Mouse (Mus musculus) thymus, postnatal 36 days (tissue): ENCODE data around the gene Hnf4a.
"Not testable (repeated sequence)": the region's sequence is repeated elsewhere in the genome, so short reads cannot be mapped to it uniquely, and the experiment has no call there.

Experiments used
- DNase-seq, 2 experiments: peaks; one replicate each; pipeline ENCODE4 v3.0.0; 2022; ENCODE audit warnings: mixed read lengths in 2 of 2

Hnf4a gene

DNA sequence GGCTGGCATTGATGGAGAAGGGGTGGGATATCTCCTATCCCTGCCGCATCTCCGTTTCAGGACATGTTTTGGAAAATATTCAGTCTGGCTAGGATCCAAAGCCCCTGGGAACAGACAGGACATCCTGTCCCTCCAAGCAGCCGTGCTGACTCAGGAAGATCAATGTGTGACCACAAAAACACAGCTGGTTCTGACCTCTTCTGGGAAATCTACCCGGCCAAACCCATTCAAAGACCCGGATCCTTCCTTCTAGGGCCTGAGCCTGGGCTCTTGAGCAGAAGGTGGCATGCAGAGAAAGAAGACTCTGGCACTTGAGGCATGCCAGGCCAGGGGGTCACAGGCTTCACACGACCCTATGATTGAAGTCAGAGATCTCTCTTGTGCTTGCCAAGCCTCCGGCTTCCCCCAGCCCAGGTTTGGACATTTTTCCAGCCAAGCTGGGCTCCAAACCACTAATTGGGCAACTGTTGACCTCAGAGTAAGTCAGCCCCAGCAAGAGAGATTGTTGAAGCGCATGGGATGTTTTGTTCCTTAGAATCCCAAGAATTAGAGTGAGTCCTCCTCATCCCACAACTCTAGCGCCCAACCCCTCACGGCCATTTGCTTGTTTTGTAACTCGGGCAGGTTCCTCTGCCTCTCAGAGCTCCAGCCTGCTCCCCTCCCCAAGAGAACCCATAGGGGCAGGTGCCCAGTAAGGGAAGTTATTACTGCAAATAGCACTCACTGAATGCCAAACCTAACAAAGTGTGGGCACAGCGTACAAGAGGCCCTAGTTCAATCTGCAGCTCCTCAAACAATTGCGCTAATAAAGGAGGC, 89.7 kb downstream of the Hnf4a start:
- no peak for DNase-seq

DNA sequence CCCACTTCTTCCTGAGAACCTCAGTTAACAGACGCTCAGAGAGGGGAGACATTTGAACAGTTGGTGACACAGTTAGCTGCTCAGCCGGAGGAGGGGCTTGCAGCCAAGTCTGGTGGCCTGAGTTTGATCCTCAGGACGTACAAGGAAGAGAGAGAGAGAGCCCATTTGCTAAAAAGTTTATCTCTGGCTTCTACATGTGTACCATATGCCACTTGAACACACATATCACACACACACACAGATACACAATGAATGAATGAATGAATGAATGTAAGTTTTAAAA, 90.2 kb downstream of the Hnf4a start:
- no peak for DNase-seq

DNA sequence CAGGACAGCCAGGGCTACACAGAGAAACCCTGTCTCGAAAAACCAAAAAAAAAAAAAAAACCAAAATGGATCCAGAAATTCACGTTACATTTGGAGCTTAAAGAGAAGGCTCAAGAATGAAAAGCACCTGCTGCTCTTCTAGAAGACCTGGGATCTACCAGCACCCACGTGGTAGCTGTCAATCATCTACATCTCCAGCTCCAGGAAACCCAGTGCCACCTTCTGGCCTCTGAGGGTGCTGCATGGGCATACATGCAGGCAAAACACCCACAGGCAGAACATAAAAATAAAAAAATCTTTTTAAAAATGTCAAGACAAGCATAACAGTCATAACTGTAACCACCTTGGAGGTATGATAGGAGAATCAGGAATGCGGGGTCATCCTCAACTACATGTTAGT, 91.1 kb downstream of the Hnf4a start:
- DNase-seq = peak; percentile 72 to 78

DNA sequence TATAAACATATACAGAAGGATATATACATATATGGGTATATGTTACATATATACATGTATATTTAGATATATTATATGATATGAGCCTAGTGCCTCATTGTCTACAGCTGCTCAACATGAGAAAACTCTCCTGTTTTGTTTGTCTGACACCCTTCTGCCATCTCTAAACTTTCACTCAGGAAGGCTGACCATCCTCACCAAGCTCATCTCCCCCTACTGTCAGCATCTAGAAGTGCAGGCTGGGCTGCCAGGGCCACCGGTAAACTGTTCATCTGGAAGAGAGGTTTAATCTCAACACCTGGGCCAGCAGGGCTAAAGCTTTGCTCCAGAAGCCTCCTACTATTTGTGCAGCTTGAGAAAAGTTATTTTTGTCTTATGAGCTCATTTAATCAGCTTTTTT, 92.6 kb downstream of the Hnf4a start:
- DNase-seq = peak; percentile 61 to 73

DNA sequence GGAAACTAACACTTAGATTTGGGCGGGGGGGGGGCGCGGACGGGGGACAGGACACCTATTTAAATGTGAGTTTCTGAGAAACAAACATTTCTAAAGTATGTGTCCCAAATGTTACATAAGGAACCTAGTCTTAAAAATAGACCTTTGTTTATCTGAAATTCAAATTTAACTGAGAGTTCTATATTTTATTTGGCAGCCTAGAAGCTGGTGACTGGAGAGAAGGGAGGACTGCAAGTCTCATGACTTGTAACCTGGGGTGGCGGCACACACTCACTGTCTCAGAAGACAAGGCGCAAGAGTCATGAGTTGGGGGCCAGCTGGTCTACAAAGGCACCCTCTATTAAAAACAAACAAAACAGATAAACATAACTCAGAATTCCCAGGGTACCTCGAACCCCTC, 94.5 kb downstream of the Hnf4a start:
- no peak for DNase-seq

DNA sequence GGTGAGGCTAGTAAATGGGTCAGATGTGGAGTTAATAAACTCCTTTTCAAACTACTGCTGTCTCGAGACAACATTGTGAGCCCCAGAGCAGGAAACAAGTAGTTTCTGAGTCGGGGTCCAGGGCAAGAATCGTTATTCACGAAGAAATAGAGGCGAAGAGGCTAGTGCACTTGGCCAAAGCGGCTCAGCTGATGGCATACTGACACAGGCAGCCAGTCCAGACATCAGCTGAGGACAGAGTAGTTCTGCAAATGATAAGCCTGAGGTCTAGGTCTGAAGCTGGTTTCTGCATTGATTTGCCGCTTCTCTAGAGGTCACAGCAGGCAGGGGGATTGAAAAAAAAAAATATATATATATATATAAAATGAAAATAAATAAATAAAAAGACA, 95.1 kb downstream of the Hnf4a start:
- DNase-seq = no peak

GRCm38 (mm10) chr2:163602101-163602971, 95.7 kb downstream of the Hnf4a start, which contains the start of gene Ttpal:
TSS of gene Ttpal (plus strand) at chr2:163602314.
- DNase-seq = peak; percentile 88 to 90

- DNase-seq = no peak
These were observed 99.6 kb downstream of the Hnf4a start for GRCm38 (mm10) chr2:163606161-163606560.

GRCm38 (mm10) chr2:163608008-163608407, 101.4 kb downstream of the Hnf4a start:
- no peak for DNase-seq

GRCm38 (mm10) chr2:163609281-163609975, 102.8 kb downstream of the Hnf4a start:
- no peak for DNase-seq

GRCm38 (mm10) chr2:163611176-163611575, 104.6 kb downstream of the Hnf4a start:
- DNase-seq = no peak

GRCm38 (mm10) chr2:163613206-163613605, 106.6 kb downstream of the Hnf4a start:
- DNase-seq = no peak

DNA sequence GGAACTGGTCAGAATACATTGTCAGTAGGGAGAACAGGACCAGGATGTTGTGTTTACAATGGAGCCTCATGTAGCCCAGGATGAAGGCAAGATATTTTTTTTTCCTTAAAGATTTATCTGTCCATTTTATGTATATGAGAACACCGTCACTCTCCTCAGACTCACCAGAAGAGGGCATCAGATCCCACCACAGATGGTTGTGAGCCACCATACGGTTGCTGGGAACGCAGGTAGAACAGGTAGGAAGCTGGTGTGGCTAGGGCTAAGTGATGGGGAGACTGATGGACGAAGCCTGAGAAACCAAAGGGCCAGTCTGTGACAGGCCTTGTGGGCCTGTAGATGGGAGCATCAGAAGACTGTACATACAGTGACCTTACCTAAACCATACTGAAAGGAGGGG, 107.4 kb downstream of the Hnf4a start:
- DNase-seq = no peak

DNA sequence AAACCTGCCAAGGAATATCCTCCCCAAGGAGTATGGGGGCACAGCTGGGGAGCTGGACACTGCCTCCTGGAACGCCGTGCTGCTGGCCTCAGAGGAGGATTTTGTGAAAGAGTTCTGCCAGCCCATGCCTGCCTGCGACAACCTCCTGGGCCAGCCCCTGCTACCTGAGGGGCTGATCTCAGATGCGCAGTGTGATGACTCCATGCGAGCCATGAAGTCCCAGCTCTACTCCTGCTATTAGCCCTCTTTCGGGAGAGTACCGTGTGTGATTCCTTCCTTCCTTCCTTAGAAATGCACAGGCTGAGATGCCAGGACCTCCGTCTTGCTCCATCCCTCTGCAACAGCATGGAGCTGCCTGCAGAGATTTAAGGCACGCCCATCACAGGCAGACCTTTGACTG, 108.8 kb downstream of the Hnf4a start:
- no peak for DNase-seq

- no peak for DNase-seq
These were observed 109.5 kb downstream of the Hnf4a start for GRCm38 (mm10) chr2:163615906-163616651.

DNA sequence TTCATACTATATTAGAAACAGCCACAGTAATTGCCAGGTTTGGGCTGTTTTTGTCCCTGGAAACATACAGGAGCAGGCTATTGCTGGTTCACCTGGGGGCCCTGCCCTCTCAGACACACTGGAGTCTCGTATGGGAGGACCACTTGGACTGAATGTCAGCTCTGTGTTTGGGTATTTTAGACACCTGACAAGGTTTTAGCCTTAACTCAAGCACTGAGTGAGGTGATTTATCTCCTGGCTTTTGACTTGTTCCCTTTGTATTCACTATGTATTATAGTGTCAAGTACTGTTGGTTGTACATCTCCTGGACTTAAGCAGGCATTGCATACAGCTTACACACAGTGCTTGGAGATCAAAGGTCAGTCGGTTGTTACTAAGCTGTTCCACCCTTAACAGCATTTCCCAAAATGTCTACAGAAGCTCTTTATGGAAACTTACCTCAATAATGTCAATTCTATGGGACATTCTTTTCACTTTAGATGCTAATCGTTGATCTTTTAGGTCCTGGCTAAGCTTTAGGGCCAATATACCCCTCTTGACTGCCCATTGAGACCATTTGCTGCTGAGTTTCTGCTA, 110.1 kb downstream of the Hnf4a start:
- DNase-seq = no peak

DNA sequence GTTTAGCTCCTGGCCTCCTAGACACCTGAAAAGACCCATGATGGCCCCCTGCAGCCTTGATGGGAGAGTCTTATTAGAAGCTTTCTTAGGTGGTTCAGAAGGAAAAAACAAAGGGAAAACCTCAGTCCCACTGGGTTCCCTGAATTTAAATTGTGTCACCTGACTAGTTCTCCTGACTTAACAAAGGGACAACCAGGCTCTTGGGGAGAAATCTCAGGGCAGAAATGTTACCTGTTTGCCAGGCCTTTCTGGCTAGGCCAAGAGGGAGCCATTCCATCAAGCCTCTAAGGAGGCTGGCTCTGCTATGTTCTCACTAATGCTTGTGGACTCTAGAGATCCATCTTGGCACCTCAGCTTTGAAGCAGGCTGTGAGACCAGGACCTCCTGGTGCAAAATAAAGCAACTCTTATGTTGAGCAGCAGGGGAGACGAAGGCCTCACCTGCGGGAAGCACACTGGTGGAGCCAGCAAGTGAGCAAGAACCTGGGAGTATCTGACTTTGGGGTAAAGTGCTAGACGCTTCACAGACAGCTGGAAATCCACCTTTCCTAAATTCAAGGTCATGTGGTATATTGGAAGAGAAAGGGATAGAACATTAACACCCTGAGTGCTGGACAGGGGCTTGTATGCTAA, 110.7 kb downstream of the Hnf4a start:
- DNase-seq = no peak

DNA sequence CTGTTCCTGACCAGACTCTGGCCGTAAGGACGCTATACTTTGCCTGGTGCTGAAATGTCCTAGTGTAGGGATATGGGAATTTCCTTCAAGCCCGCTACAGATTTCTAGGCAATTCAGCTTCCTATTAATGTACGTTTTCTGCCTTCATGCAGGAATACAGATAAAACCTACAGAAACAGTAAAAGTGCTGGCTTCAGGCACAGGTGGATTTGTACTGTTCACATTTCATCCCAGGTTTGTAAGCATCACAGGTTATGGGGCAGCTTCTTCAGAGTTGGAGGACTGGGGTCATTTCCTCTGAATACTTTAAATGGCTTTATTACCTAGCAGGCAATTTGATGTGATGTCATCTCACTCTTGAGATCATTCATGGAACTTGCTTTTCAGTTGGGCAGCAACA, 111.3 kb downstream of the Hnf4a start:
- DNase-seq = no peak

- no peak for DNase-seq
These were observed 113.8 kb downstream of the Hnf4a start for GRCm38 (mm10) chr2:163620451-163620850.

DNA sequence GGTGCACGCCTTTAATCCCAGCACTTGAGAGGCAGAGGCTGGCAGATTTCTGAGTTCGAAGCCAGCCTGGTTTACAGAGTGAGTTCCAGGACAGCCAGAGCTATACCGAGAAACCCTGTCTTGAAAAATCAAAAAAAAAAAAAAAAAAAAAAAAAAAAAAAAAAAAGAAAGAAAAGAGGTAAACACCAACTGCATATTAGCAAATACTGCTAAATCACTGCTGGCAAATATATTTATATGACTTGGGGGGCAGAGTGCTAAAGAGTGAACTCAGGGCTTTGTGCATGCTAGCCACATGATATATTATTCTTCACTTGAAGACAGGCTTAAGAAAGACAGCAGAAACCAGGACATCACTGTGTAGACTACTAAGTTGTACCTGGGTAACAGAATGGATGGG, 114.8 kb downstream of the Hnf4a start:
- not testable (repeated sequence) for DNase-seq
